Mouse (Mus musculus) inflammation-experienced regulatory T-cells, adult 6 months (primary cell): ENCODE results near the gene Sipa1l1. TPM values are rescaled to one million over a fixed set of nuclear protein-coding genes. Genes with fewer than 3 reads are reported as not detected.
"Not testable (repeated sequence)": the region's sequence is repeated elsewhere in the genome, so short reads cannot be mapped to it uniquely, and the experiment has no call there.

Source experiments
- ATAC-seq: one replicate; pipeline ENCODE4 v1.8.0; 2017
- polyA plus RNA-seq, 3 experiments: library from polyadenylated mRNA; unstranded; fragments of 100-300 nt; shearing (Covaris generic); gene quantifications; one replicate each; pipeline ENCODE4 v1.2.1; 2017

Gene Sipa1l1
- polyA plus RNA-seq, 3 experiments from 2014 or later: 24.7 to 30.0 (median 28.7) TPM

DNA sequence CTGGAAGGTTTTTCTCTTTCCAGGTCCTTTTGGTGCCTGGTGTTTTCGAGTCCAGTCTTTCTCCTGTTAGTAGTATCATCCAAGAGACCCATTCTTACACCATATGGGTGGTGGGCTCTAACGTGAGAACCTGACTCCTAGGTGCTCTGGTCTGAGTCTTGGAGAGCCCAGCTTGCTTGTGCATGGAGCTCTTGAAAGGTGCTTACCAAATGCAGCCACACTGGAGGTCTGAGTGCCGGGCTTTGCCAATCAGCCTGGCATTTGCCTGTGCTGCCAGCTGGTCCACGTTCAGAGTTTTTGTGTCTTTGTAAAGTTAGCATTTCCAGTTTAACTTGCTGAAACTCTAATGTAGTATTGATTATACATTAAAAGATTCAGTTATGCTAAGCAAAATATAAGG is 9.5 kb downstream of the Sipa1l1 start:
- ATAC-seq: no peak

GRCm38 (mm10) chr12:82179626-82180025 is 10.5 kb downstream of the Sipa1l1 start:
- no peak for ATAC-seq

- not testable (repeated sequence) for ATAC-seq
Observed at GRCm38 (mm10) chr12:82186156-82186555, 17.0 kb downstream of the Sipa1l1 start.

GRCm38 (mm10) chr12:82186740-82187139 is 17.6 kb downstream of the Sipa1l1 start:
- no peak for ATAC-seq

- ATAC-seq: peak; percentile 42
Observed at GRCm38 (mm10) chr12:82187178-82187839, 18.2 kb downstream of the Sipa1l1 start.

- no peak for ATAC-seq
Observed at GRCm38 (mm10) chr12:82188321-82189075, 19.4 kb downstream of the Sipa1l1 start.

DNA sequence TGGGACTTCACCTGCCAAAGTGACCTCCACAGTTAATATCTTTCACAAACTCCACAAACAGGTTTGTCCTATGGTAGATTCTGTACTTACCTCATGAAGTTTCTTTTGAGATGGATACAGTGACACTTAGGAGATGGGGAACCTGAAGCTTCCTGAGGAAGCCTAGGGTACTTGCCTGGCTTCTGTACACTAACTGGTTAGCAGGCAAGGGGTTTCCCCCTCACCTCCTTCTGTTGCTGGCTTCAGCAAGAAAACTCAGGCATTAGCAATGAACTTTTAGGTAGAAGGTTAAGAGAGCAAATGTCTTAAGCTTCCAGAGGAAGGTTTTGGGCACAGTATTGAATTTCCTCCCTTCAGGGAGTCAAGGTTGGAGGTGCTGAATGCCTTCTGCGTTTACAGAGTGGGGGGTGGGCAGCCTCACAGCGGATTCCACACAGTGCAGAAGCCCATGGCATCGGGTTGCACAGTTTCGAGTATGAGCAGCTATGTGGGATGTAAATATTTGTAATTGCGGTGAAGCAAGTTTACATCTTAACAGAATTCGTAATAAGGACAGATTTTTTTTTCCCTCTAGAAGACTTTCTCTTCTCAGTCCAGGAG is 20.1 kb downstream of the Sipa1l1 start:
- ATAC-seq: peak; percentile 57

DNA sequence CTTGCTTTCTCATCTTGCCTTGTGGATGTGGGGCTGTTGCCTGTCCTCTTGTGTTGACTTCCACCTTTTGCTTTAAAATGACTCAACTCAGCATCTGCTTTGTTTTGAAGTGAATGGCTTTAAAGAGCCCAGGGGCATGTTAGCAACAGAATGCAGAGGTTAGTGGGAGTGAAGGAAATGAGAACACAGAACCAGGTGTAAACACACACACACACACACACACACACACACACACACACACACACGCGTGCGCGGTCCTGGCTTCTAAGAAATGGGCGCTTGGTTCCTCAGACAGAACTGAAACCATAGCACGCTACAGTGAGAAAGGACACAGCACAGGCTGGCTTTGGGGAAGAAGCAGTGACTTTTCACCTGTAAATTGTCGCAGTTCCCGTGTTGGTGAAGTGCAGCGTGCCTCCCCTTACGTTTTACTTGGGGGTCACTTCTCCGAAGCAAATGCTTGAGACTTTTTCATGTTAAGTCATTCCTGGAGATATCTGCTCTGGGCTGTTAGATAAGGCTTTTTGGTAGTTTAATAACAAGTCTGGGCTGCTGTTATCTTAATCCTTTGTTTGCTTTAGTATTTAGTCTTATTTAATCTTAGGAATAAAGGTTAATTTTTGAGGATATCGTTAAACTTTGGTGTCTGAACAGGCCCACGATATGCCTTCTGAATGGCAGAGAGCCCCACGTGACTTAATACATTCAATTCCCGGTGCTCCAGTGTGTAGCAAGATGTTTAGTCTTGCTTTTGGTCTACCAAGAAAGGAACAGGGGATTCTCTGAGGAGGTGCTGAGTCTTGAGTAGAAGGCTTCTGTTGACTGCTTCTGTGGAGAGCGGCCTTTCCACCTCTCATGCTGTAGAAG is 20.8 kb downstream of the Sipa1l1 start:
- ATAC-seq: peak; percentile 72

GRCm38 (mm10) chr12:82190582-82190965 is 21.5 kb downstream of the Sipa1l1 start:
- no peak for ATAC-seq

GRCm38 (mm10) chr12:82191686-82192085 is 22.6 kb downstream of the Sipa1l1 start:
- no peak for ATAC-seq

- no peak for ATAC-seq
Observed at GRCm38 (mm10) chr12:82192641-82193054, 23.5 kb downstream of the Sipa1l1 start.

- no peak for ATAC-seq
Observed at GRCm38 (mm10) chr12:82193476-82193875, 24.4 kb downstream of the Sipa1l1 start.

- ATAC-seq: no peak
Observed at GRCm38 (mm10) chr12:82194919-82195318, 25.8 kb downstream of the Sipa1l1 start.

DNA sequence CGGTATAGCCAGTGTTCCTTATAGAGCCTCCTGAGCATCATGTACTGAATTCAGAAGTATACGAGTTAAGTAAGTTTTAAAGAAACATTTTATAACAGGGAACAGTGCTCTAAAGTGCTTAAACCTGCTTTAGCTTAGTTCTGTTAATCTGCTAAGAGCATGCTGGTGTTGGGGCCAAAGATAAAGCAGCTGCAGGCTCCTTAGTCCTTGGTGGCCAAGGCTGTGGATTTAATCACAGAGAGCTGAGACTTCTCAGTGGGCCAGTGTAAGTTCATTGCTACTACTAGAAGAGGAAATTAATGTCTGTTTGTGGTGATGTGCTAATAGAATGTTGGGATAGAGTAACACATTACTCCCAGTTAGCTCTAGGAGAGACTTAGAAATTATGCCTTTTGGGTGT is 27.1 kb downstream of the Sipa1l1 start:
- no peak for ATAC-seq

GRCm38 (mm10) chr12:82196615-82197146 is 27.6 kb downstream of the Sipa1l1 start:
- no peak for ATAC-seq

DNA sequence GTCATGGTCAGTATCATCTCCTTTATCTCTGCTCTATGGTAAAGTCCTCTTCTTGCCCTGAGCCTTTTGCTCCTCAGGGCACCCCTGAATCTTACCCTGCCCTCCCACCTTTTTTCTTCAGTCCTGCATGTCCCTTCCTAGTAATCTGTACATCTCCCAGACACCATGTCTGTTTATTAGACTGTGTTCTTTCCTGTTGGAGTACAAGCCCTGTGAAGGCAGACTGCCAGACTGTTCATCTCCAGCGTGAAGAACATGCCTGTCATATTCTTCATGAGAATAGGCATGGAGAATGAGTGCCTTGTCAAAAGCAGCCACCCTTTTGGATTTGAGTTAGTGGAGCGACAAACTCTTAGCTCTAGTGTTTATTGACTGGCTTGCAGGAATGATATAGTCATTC is 28.1 kb downstream of the Sipa1l1 start:
- no peak for ATAC-seq

- ATAC-seq: no peak
Observed at GRCm38 (mm10) chr12:82199286-82199685, 30.2 kb downstream of the Sipa1l1 start.

DNA sequence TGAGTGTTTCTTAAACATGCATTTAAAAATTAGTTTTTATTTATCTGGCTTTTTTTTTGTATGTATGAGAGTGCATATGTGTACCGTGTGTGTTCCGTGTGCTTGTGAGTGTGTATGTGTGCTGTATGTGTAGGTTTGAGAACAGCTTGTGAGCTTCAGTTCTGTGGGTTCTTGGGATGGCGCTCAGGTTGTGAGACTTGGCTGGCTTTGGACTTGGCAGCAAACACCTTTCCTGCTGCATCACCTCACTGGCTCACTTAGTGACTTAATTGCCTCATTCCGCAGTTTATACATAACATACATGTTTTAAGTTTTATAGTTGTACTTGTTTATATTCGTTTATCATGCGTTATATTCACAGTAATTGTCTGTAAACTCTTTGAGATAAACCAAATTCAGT is 35.0 kb downstream of the Sipa1l1 start:
- ATAC-seq: no peak

- no peak for ATAC-seq
Observed at GRCm38 (mm10) chr12:82206857-82207647, 37.9 kb downstream of the Sipa1l1 start.

DNA sequence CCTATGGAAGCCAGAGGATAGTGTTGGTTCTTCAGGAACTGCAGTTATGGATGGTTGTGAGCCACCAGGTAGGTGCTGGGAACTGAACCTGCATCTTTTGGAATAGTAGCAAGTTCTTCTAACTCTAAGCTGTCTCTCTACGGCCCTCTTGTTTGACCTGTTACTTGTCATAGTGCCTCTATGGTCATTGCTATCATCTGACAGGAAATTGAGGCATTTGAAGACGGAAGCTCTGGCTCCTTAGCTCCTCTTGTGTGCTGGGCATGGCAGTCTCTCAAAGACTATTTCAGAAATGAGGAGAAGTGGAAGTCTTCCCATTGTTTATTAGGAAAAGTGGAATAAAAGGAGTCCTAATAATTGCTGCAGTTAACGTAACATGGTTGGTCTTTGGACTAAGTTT is 38.9 kb downstream of the Sipa1l1 start:
- ATAC-seq: no peak

GRCm38 (mm10) chr12:82208611-82209010 is 39.5 kb downstream of the Sipa1l1 start:
- peak; percentile 51 for ATAC-seq

DNA sequence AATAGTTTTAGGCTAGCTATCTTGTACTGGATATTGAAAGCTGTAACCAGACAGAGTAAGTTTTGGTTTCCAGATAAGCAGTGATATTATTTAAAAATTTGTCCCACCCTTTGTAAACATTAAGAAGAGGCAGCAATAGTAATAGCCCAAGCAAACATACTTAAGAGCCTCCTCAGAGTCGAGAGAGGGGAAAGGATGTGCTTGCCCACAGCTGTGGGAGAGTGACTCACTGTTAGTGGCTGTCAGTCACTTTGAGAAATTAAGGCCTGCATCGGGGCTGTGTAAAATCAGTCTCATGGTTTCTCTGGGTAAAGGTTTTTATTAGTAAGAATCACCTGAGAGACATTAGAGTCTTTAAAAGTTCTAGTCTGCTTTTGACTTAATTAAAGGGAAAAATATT is 40.6 kb downstream of the Sipa1l1 start:
- peak; percentile 72 for ATAC-seq
